Mouse (Mus musculus) kidney, adult 2 months (tissue): ENCODE data around the gene Rgs19. TPM values are rescaled to one million over a fixed set of nuclear protein-coding genes. Genes with fewer than 3 reads are reported as not detected.

Source experiments
- DNase-seq: peaks from one replicate; pipeline ENCODE4 v3.0.0; 2021
- H3K27ac ChIP-seq: fragments of 200-500 bp; 2 replicates; pipeline ENCODE4 v1.5.1; 2012; ENCODE audit warnings: low read depth, low read length, control low read depth, inconsistent platforms; ENCODE audit not compliant: insufficient read depth
- H3K27me3 ChIP-seq: fragments of 200-500 bp; replicated peaks from 2 replicates; pipeline ENCODE4 v1.6.1; 2012; ENCODE audit warnings: mild to moderate bottlenecking, moderate library complexity, low read length, inconsistent platforms; ENCODE audit not compliant: control insufficient read depth, insufficient read depth
- H3K36me3 ChIP-seq: fragments of 200-500 bp; 2 replicates; pipeline ENCODE4 v1.6.1; 2012; ENCODE audit warnings: mild to moderate bottlenecking, moderate library complexity, low read length, inconsistent platforms; ENCODE audit not compliant: control insufficient read depth, insufficient read depth
- H3K4me1 ChIP-seq: fragments of 200-500 bp; 2 replicates; pipeline ENCODE4 v1.6.1; 2011; ENCODE audit warnings: low read length; ENCODE audit not compliant: control insufficient read depth, insufficient read depth
- H3K4me3 ChIP-seq: fragments of 200-500 bp; 2 replicates; pipeline ENCODE4 v1.5.1; 2011; ENCODE audit warnings: mild to moderate bottlenecking, low read depth, low read length, control low read depth; ENCODE audit not compliant: insufficient read depth
- CTCF ChIP-seq: fragments of 200-500 bp; conservative IDR thresholded peaks from 2 replicates; pipeline ENCODE4 v1.5.1; 2011; ENCODE audit warnings: low read depth, mild to moderate bottlenecking, control low read depth, low read length, moderate library complexity, mixed read lengths; ENCODE audit not compliant: insufficient read depth, insufficient read length
- POLR2A ChIP-seq: fragments of 200-500 bp; IDR thresholded peaks from one replicate; pipeline ENCODE4 v1.6.1; 2011; ENCODE audit warnings: low read depth, low read length, control low read depth
- WGBS: fragments of 180-500 bp; shearing (Covaris S2); methylation state at CpG from one replicate; pipeline ENCODE4 v1.1.7; 2018; 5-methylcytosine and 5-hydroxymethylcytosine counted together
- polyA plus RNA-seq: library from polyadenylated mRNA; depleted of rRNA; stranded (reverse); fragments of >200 nt; gene quantifications from 2 replicates; pipeline ENCODE4 v1.2.3, GENCODE M21; 2012

The Rgs19 gene
- polyA plus RNA-seq, 1 experiment, result 24.0 TPM

DNA sequence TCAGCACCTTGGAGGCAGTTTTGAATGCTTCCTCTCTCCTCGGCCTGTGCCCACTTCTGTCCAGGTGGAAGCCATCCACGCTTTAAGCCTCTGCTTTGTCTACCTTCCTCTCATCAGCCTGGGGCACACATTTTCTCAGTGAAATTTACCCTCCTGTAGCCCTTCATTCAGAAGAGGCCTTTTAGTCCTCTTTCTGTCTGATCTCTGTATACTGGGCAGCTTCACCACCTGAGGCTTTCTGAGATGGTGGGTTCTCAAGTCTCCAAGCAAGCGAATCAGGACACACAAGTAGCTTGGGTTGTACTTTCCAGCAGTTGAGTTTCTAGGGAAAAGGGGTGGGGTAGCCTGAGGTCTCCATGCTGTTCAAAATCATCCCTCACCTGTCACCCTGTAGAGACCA, 1.5 kb downstream of the Rgs19 start:
- no peak overlapping the region for H3K4me3 ChIP-seq
- H3K36me3 ChIP-seq, result no peaks in the 10 kb centered on the region
- no peaks in the 10 kb centered on the region for H3K27me3 ChIP-seq
- WGBS, result 91% methylated on average over 3 of the region's 3 CpGs
- H3K4me1 ChIP-seq, result no peaks in the 10 kb centered on the region
- no peak overlapping the region for H3K27ac ChIP-seq
- TF ChIP-seq CTCF (no peak), POLR2A (no peak)
- no peak for DNase-seq

- H3K4me1 ChIP-seq, result no peaks in the 10 kb centered on the region
- H3K27ac ChIP-seq, result no peak overlapping the region
- H3K4me3 ChIP-seq, result no peak overlapping the region
- no peak for DNase-seq
- no peaks in the 10 kb centered on the region for H3K36me3 ChIP-seq
- TF ChIP-seq CTCF (no peak), POLR2A (no peak)
- WGBS, result 83% methylated on average over 4 of the region's 4 CpGs
- H3K27me3 ChIP-seq, result no peaks in the 10 kb centered on the region
Observed at GRCm38 (mm10) chr2:181691571-181691970, 2.2 kb downstream of the Rgs19 start.

DNA sequence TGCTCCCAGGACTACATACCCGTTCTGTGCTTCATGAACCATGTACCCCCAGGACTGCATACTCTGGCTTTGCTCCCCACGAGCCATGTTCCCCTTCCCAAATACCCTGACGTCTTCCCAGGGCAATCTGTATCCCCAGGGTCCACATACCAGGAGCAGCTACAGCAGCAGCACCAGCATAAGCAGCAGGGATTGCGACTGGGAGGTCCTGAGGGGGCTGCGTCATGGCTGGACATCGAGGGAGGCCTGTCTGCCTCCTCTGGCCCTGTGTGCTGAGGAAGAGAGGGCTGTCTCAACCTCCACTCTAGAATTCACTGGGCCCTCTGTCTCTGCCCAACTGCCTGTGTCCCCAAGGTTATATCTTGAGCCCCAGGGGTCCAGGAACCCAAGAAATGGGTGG, 2.7 kb downstream of the Rgs19 start:
- 81% methylated on average over 6 of the region's 6 CpGs for WGBS
- TF ChIP-seq POLR2A, result no peak
- TF ChIP-seq CTCF, result no peak
- H3K4me1 ChIP-seq, result no peaks in the 10 kb centered on the region

DNA sequence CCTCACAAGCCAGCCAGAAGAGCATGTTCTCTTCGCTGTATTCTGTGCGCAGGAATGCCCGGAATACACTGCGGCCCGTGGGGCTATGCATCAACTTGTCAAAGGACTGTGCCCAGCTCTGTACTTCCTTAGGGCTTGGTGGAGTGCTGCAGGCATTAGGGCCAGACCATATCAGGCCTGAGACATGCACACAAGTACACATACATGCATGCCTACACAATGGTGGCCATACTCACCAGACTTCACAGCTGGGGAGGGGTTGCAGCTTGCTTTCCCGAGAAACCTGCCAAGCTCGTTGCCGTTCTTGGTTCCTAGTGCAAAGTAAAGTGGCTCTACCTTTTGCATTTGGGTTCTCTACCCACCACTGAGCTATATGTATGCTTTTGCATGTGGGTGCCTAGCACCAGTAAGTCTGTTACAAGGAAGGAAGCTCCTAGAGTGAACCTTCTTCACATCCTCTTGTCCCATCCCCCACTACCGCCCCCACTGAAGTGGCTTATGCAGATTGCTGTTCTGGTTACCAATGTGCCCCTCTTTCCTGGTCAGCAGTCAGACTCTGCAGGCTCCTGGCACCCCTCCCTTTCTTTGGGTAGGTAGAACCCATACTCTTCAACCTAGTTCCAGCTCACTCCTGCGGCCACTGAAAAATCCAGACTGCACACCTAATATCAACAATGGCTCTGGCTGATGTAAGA, 4.2 kb downstream of the Rgs19 start:
- Histone ChIP-seq H3K27ac (no peak overlapping the region), H3K4me1 (no peaks in the 10 kb centered on the region), H3K27me3 (no peaks in the 10 kb centered on the region), H3K4me3 (no peak overlapping the region), H3K36me3 (no peaks in the 10 kb centered on the region)
- 88% methylated on average over 10 of the region's 10 CpGs for WGBS
- DNase-seq, result no peak
- TF ChIP-seq POLR2A (no peak), CTCF (no peak)

More for the DNA sequence above, 2.7 kb downstream of the Rgs19 start:
- H3K27ac ChIP-seq, result no peak overlapping the region
- DNase-seq, result no peak
- no peaks in the 10 kb centered on the region for H3K27me3 ChIP-seq
- H3K4me3 ChIP-seq, result no peak overlapping the region
- no peaks in the 10 kb centered on the region for H3K36me3 ChIP-seq

DNA sequence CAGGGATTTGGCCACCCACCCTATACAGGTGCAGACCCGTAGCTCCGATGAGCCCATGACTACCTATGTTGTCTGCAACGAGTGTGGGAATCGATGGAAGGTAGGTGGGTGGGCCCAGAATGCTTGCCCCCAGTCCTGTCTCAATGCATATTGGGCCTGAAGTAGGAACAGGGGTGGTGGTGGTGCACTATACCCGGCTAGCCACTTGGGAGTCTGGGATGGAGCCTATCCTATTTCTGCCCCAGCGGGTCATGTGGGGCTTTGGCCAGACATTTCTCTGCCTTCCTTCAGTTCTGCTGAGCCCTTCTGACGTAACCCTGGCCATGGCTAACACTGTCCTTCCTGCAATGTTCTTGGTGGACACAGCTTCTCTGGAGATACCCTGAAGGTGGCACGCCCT, 6.2 kb downstream of the Rgs19 start:
- H3K27me3 ChIP-seq, result no peaks in the 10 kb centered on the region
- H3K27ac ChIP-seq, result no peak overlapping the region
- WGBS, result 93% methylated on average over 8 of the region's 8 CpGs
- TF ChIP-seq POLR2A (no peak), CTCF (no peak)
- no peak overlapping the region for H3K4me3 ChIP-seq
- no peaks in the 10 kb centered on the region for H3K36me3 ChIP-seq
- DNase-seq, result no peak
- no peaks in the 10 kb centered on the region for H3K4me1 ChIP-seq

- WGBS, result 93% methylated on average over 4 of the region's 4 CpGs
- no peak overlapping the region for H3K4me3 ChIP-seq
- no peaks in the 10 kb centered on the region for H3K27me3 ChIP-seq
- no peak for DNase-seq
- no peak overlapping the region for H3K27ac ChIP-seq
- H3K4me1 ChIP-seq, result no peaks in the 10 kb centered on the region
- H3K36me3 ChIP-seq, result no peaks in the 10 kb centered on the region
- TF ChIP-seq CTCF, result no peak
- TF ChIP-seq POLR2A, result no peak
Observed at GRCm38 (mm10) chr2:181685686-181686085, 8.1 kb downstream of the Rgs19 start.

- H3K27me3 ChIP-seq, result no peaks in the 10 kb centered on the region
- H3K4me1 ChIP-seq, result 0 out of 2 replicates have a peak, but pooled peaks cover under 1% of the 10 kb centered on the region
- no peaks in the 10 kb centered on the region for H3K36me3 ChIP-seq
- TF ChIP-seq POLR2A (no peak), CTCF (no peak)
- no peak for DNase-seq
- no peak overlapping the region for H3K27ac ChIP-seq
- 90% methylated on average over 1 of the region's 1 CpGs for WGBS
- H3K4me3 ChIP-seq, result no peak overlapping the region
Observed at GRCm38 (mm10) chr2:181684713-181685112, 9.1 kb downstream of the Rgs19 start.
